Mouse (Mus musculus) embryonic stem cell, embryonic (primary cell): ENCODE data around the gene Alx1.

ENCODE experiments used
- CTCF ChIA-PET, 4 experiments: fragments of 300-600 bp in 2 of 4; fragments of 350-600 bp in 2 of 4; sonication (Branson Sonifier 250); formaldehyde crosslinking; loops; one replicate each; lab custom pipeline; 2022; ENCODE audit warnings: inconsistent platforms in 2 of 4; lab: Charles Lee
- POLR2A ChIA-PET, 4 experiments: fragments of 300-600 bp in 2 of 4; fragments of 350-600 bp in 2 of 4; sonication (Branson Sonifier 250); formaldehyde crosslinking; loops; one replicate each; lab custom pipeline; 2022; ENCODE audit warnings: antibody characterized with exemption in 4 of 4, inconsistent platforms in 1 of 4; lab: Charles Lee

Alx1 gene

GRCm38 (mm10) chr10:103029730-103030490 is at the start of gene Alx1:
Alx1 (minus strand) TSS chr10:103030215.
- CTCF ChIA-PET, result interaction anchor here in 1 of 4 experiments (0.6 kb wide), 1 partner anchor 91 kb away, joined by 3 read pairs; no protein-coding TSS in a partner anchor
- POLR2A ChIA-PET, result interaction anchor here in 1 of 4 experiments (0.6 kb wide), 1 partner anchor 17 kb away, joined by 11 read pairs; no protein-coding TSS in a partner anchor

- CTCF ChIA-PET, result no interaction called here
- POLR2A ChIA-PET, result no interaction called here
Measured at GRCm38 (mm10) chr10:103049593-103049992, 19.6 kb upstream of the Alx1 start.

DNA sequence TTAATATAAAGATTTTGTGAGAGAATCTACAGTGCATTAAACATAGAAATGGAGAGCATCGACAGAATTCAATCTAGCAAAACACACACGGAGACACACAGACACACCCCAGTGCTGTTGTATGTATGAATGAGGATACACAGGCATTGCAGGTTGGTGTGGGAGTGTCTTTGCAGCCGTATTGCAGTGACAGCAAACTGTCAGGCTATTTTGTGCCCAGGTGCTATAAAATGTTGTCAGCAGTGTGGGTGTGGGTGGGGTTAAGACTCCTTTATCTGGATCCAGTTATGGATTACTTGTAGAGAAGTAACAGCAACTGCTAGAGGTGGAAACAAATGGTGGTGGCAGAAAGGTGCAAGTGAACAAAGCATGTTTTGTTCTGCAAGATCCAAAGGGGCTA is 16.6 kb upstream of the Alx1 start:
- CTCF ChIA-PET, result no interaction called here
- POLR2A ChIA-PET, result no interaction called here

- POLR2A ChIA-PET, result no interaction called here
- CTCF ChIA-PET, result no interaction called here
Measured at GRCm38 (mm10) chr10:103045019-103045418, 15.0 kb upstream of the Alx1 start.

GRCm38 (mm10) chr10:103035002-103035640 is 5.1 kb upstream of the Alx1 start:
- ChIA-PET CTCF (no interaction called here), POLR2A (no interaction called here)

GRCm38 (mm10) chr10:103030931-103031330 is 916 bp upstream of the Alx1 start:
- ChIA-PET POLR2A (interaction anchor here in 1 of 4 experiments (0.7 kb wide), 1 partner anchor 128 kb away, joined by 5 read pairs; no protein-coding TSS in a partner anchor), CTCF (no interaction called here)

GRCm38 (mm10) chr10:103029132-103029729 is 784 bp downstream of the Alx1 start:
- CTCF ChIA-PET, result no interaction called here
- POLR2A ChIA-PET, result no interaction called here

DNA sequence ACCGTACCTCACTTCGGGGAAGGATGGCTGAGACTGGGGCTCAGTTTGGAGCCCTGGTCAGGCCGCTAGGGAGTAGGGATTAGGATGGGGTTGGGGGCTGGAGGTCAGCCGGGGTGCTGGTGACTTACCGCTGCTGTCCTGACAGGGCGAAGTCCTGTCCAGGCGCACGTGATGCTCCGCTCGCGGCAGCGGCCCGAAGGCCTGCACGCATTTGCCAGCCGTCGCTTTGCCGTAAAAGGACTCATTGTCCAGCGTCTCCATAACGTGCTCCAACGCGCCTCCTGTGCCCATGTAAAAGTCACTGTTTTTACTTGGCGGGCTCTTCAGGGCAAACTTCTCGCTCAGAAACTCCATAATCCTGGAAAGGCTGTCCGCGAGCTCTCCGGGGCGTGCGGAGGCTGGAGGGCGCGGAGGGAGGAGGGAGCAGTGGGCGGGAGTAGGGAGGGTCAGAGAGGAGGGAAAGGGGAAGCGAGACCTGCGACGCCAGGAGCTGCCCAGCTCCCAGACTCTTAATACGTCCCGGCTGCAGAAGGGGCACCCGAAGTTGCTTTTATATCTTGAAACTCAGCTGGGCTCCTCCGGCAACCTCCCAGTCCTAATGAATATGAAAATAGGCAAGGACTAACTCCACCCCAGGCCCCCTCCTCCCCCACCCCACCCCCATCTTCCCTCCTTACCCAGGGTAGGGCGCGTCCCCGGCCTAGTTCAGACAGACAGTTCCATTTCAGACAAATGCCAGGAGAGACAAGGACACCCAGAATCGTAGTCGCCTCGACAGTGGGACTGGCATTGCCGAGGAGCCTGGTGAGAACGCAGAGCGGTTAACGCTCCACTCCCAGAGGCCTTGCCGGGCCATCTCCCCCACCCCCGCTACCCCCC is 1.5 kb downstream of the Alx1 start:
- ChIA-PET POLR2A (interaction anchor here in 1 of 4 experiments (0.9 kb wide), 1 partner anchor 8 kb away, joined by 3 read pairs; no protein-coding TSS in a partner anchor), CTCF (interaction anchor here in 1 of 4 experiments (0.5 kb wide), 1 partner anchor 595 kb away, joined by 3 read pairs; no protein-coding TSS in a partner anchor)

DNA sequence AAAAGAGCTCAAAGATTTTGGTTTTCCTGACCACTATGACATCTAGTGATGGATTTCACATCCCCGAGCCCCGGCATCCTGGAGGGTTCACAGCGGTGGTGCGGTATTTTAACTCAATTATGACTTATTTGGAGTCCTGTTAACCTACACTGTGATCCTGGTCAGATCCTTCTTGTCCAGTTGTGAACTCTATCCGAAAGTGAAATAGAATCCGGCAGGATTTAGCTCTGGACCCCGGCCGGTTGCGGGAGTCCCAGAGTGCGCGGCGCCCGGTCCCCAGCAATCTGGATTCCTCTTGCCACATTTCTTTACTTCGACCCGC is 2.1 kb downstream of the Alx1 start:
- CTCF ChIA-PET, result no interaction called here
- POLR2A ChIA-PET, result interaction anchor here in 1 of 4 experiments (0.9 kb wide), 1 partner anchor 9 kb away, joined by 3 read pairs; no protein-coding TSS in a partner anchor

DNA sequence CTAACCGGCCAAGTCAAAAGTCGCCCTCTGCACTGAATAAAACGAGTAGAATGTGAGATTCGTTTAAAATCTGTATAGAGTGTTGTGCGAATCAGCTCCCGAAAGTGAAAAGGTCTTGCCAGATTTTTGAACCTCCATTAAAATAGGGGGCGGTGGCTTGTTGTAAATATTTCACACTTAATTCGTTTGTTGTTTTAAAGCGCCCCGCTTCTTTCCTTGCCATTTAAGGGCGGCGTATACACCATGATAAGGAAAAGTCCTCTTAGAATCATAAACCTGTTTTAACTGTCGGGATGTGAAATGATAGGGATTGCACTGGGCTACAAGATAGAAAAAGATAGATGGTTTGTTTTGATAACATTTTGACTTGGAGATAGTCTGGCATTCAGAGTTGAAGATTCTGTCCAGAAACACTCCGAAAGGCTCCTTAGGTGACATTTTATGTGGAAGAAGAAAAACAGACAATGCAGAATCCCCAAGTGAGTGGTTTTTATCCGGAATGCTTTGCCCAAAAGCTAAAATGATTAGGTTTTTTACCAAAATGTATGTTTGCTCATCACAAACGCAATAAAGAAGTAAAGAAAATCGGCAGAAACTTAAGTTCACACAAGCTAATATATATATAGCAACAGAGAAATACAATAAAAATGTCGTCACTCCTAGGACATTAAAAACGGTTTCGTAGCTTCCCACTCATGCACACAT is 2.6 kb downstream of the Alx1 start:
- ChIA-PET POLR2A (no interaction called here), CTCF (no interaction called here)

DNA sequence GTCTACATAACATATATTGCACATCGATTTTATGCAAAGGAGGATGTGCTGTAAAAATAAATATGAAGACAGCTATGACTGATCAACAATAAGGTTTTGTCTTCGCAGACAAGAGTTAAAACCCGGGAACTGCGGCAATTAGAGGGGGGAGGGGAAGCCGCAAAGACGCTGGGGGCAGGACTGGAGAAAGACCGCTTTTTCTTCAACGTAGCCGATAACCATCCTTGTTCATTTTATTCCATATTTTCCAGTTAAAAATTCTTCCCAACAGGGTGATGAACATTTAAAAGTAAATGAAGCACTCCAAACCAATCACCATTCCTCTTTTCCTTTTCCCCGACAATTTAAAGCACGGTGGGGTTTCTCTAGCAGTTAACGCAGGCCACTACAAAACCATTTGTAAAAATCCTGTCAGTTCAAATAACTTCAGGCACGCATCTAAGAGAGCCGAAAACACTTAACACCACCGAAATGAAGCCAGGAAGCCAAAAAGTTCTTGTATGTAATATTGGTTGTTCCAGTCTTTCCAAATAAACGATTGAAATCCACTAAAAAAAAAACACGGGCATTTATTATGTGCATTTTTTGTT is 3.3 kb downstream of the Alx1 start:
- POLR2A ChIA-PET, result no interaction called here
- CTCF ChIA-PET, result no interaction called here

- POLR2A ChIA-PET, result no interaction called here
- CTCF ChIA-PET, result no interaction called here
Measured at GRCm38 (mm10) chr10:103002556-103002955, 27.5 kb downstream of the Alx1 start.

GRCm38 (mm10) chr10:103000902-103001301 is 29.1 kb downstream of the Alx1 start:
- ChIA-PET POLR2A (no interaction called here), CTCF (no interaction called here)

DNA sequence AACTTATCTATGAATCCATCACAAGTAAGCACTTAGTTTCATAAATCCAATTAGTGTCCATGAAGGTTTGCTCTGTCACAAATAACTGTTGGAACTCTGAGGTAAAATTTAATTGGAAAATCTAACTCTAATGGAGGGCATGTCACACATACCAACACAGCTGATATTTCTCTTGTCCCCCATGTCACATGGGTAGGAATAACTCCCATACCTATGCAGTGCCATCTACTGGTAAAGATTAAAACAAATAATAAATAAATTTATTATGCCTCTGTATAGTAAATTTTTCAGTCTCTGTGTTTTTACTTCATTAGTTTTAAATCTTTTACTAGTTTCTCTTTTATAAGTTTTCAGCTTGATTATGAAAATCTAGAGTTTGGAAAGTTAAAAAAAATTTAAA is 30.4 kb downstream of the Alx1 start:
- ChIA-PET POLR2A (no interaction called here), CTCF (no interaction called here)

- POLR2A ChIA-PET, result no interaction called here
- CTCF ChIA-PET, result no interaction called here
Measured at GRCm38 (mm10) chr10:102975106-102975505, 54.9 kb downstream of the Alx1 start.

- ChIA-PET CTCF (no interaction called here), POLR2A (no interaction called here)
Measured at GRCm38 (mm10) chr10:102959602-102960001, 70.4 kb downstream of the Alx1 start.
